Mouse (Mus musculus) urinary bladder, postnatal 4 days (tissue): ENCODE data around the gene Olfr1218.
"Not testable (repeated sequence)": the region's sequence is repeated elsewhere in the genome, so short reads cannot be mapped to it uniquely, and the experiment has no call there.

Experiments used
- DNase-seq, 2 experiments: peaks; one replicate each; pipeline ENCODE4 v3.0.0; 2021 to 2022; ENCODE audit warnings: low spot score in 2 of 2

Gene Olfr1218

GRCm38 (mm10) chr2:89061087-89061486, at the start of gene Olfr1218:
Olfr1218 (minus strand) TSS chr2:89061187.
- DNase-seq = no peak

- no peak for DNase-seq
These were observed 45.7 kb upstream of the Olfr1218 start, which contains the start of gene Olfr1220 for GRCm38 (mm10) chr2:89106735-89107134. Olfr1220 (minus strand) TSS chr2:89106835.

DNA sequence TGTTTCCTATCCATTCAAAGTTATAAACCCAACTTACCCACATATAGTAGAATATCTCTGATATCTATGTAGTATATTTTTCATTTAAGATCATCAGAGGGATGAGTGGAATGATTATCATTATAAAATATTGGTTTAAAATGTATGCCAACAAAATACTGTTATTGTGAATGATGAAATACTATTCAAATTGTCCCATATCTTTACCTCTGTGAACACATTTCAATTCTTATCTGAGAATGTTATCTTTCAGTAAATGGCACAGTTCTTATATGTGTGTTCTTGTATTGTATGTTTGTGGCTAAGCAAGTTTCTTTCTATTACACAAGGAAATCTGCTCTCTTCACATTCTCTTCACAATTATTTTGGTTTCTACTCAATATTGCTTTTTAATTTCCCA, 44.7 kb upstream of the Olfr1218 start:
- DNase-seq = no peak

DNA sequence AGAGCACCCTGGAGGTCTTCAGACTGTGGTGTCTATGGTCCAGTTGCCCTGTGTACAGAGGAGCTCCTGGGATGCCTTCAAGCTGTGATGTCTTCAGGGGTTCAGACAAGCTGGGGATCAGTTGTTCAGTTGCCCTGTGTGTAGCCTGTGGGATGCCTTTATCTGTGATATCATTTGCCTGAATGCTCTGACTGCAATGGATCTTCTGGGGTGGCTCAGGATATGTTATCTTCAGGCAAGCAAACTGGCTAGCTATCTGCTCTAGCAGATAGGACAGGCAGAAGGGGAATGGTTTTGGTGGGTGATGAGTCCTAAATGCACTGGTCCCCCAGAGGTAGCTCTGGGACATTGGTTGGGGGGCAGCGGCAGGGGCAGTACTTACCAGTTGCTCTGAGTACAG, 32.9 kb upstream of the Olfr1218 start:
- DNase-seq = no peak

GRCm38 (mm10) chr2:89083413-89083812, 22.4 kb upstream of the Olfr1218 start, which contains the start of gene Olfr1219:
Olfr1219 (minus strand) TSS chr2:89083513.
- DNase-seq = no peak

- DNase-seq = no peak
These were observed 20.5 kb upstream of the Olfr1218 start for GRCm38 (mm10) chr2:89081487-89081886.

DNA sequence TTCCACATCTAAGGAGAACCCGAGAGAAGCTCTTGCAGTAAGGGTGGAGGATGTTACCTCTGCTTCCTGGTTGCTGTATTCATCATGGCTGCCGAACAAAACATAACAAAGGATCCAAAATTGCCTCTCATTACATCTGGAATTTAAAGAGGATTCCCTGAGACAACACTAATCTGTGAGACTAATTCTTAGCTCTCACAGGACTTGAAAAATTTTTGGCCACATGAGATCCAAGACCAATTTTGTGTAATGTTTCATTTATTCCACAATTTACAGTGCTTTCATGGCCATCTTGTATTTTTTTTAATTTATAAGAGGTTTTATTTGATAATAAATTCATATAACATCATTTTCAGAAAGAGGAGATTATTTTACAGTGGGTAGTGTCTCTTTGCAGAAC, 29.0 kb downstream of the Olfr1218 start, which contains the start of gene Olfr1217:
TSS of gene Olfr1217 (minus strand) at position 101 of the 400 bp plus-strand sequence.
- DNase-seq = no peak

DNA sequence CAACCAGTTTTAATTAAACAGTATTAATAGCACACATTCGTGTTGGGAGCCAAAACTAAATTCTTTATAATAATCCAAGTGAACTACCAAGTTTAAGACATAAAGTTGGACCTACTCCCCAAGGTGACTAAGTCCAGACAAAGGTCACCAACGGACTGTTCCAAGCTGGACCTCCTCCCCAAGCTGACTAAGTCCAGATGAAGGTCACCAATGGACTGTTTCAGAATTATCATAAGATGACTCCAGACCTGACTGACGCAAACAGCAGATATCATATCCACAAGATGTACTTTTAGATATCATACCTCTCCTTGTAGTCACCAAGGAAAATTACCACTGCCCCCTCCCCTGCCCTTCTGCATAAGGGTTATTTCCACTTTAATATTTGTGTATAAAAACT, 39.6 kb downstream of the Olfr1218 start:
- not testable (repeated sequence) for DNase-seq

GRCm38 (mm10) chr2:89018240-89018639, 42.7 kb downstream of the Olfr1218 start, which contains the start of gene Olfr1216:
Olfr1216 (minus strand) TSS chr2:89018340.
- no peak for DNase-seq

GRCm38 (mm10) chr2:89006873-89007272, 54.1 kb downstream of the Olfr1218 start, which contains the start of gene Olfr1215:
Olfr1215 (minus strand) TSS chr2:89006973.
- no peak for DNase-seq
